Mouse (Mus musculus): ENCODE results near the gene Actr3b.

DNA sequence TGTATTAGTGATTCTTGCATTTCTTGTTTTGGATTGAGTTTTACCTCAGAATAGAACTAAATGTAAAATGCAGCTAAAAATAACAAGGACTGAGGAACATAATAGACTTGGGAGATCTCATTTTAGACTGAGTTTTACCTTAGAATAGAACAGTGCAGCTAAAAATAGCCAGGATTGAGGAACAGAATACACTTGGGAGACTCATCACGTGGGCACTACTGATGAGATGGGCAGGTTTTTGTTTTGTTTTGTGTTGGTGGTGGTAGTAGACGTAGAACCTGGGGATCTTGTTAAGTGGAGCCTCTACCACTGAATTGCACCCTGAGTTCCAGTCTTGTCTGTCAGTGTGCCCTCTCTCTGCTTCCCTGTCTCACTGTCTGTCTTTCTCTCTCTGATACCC is 2.1 kb downstream of the Actr3b start:
- TF ChIP-seq CTCF (IDR thresholded peaks at IDR 0.05; ENCODE audit: low read depth): no peak
- TF ChIP-seq EP300 (optimal IDR thresholded peaks at IDR 0.05): no peak
